Mouse (Mus musculus): Measurements from ENCODE around the gene Fam222b. TPM values are rescaled to one million over a fixed set of nuclear protein-coding genes. Genes with fewer than 3 reads are reported as not detected.
"Not testable (repeated sequence)": the region's sequence is repeated elsewhere in the genome, so short reads cannot be mapped to it uniquely, and the experiment has no call there.

Fam222b gene
- 9.5 and 11.5 TPM in 2 replicates for polyA plus RNA-seq (2015; fragmentation: Nextera tagmentation; extraction: Ambion mirVana)

GRCm38 (mm10) chr11:78094504-78095143 lies at the start of gene Fam222b:
Fam222b (plus strand) TSS chr11:78094660.
- under 1% methylated on average over 38 of the region's 38 CpGs for WGBS
- H3K27me3 ChIP-seq (ENCODE audit: control insufficient read depth, insufficient read depth, low read length), result no peaks in the 10 kb centered on the region
- peak within 1 kb of the TSS; percentile 84 for H3K9ac ChIP-seq (ENCODE audit: low read length)
- peak within 1 kb of the TSS; percentile 46; the same call in 1 of the 2 replicates for H3K27ac ChIP-seq (ENCODE audit: low read length)
- no peaks in the 10 kb centered on the region for H3K36me3 ChIP-seq (ENCODE audit: control insufficient read depth, insufficient read depth, low read length)
- peaks cover 16% of the 10 kb centered on the region for H3K4me1 ChIP-seq (ENCODE audit: control insufficient read depth, insufficient read depth, low read length)
- peak; percentile 94 for ATAC-seq (ENCODE audit: insufficient read depth, low FRiP score)
- peak within 1 kb of the TSS; percentile 75 for H3K4me3 ChIP-seq (replicated peaks; ENCODE audit: low read length)
- peak within 1 kb of the TSS; percentile 79 for H3K4me2 ChIP-seq (ENCODE audit: low read depth, low read length)
- H3K9me3 ChIP-seq (replicated peaks; ENCODE audit: control insufficient read depth, low read length), result no peaks in the 10 kb centered on the region

GRCm38 (mm10) chr11:78044758-78045251 lies 49.7 kb upstream of the Fam222b start:
- H3K9ac ChIP-seq (ENCODE audit: low read length), result no peak overlapping the region
- no peaks in the 10 kb centered on the region for H3K27me3 ChIP-seq (ENCODE audit: control insufficient read depth, insufficient read depth, low read length)
- H3K4me3 ChIP-seq (replicated peaks; ENCODE audit: low read length), result no peak overlapping the region
- no peak for ATAC-seq (ENCODE audit: insufficient read depth, low FRiP score)
- H3K4me2 ChIP-seq (ENCODE audit: low read depth, low read length), result no peak overlapping the region
- no peaks in the 10 kb centered on the region for H3K4me1 ChIP-seq (ENCODE audit: control insufficient read depth, insufficient read depth, low read length)
- 64% methylated on average over 5 of the region's 5 CpGs for WGBS
- peak overlapping the region; percentile 1; the same call in 1 of the 2 replicates for H3K27ac ChIP-seq (ENCODE audit: low read length)
- H3K9me3 ChIP-seq (replicated peaks; ENCODE audit: control insufficient read depth, low read length), result no peaks in the 10 kb centered on the region
- no peaks in the 10 kb centered on the region for H3K36me3 ChIP-seq (ENCODE audit: control insufficient read depth, insufficient read depth, low read length)

GRCm38 (mm10) chr11:78048637-78049036 lies 45.8 kb upstream of the Fam222b start:
- not testable (repeated sequence) for H3K4me2 ChIP-seq (ENCODE audit: low read depth, low read length); H3K4me3 ChIP-seq (replicated peaks; ENCODE audit: low read length); H3K9me3 ChIP-seq (replicated peaks; ENCODE audit: control insufficient read depth, low read length); H3K27ac ChIP-seq (ENCODE audit: low read length); H3K36me3 ChIP-seq (ENCODE audit: control insufficient read depth, insufficient read depth, low read length); ATAC-seq (ENCODE audit: insufficient read depth, low FRiP score); H3K9ac ChIP-seq (ENCODE audit: low read length); H3K27me3 ChIP-seq (ENCODE audit: control insufficient read depth, insufficient read depth, low read length); H3K4me1 ChIP-seq (ENCODE audit: control insufficient read depth, insufficient read depth, low read length)
- WGBS, result 94% methylated on average over 2 of the region's 4 CpGs

GRCm38 (mm10) chr11:78053078-78053477 lies 41.4 kb upstream of the Fam222b start:
- no peaks in the 10 kb centered on the region; the same call in 1 of the 2 replicates for H3K36me3 ChIP-seq (ENCODE audit: control insufficient read depth, insufficient read depth, low read length)
- H3K9ac ChIP-seq (ENCODE audit: low read length), result no peak overlapping the region
- H3K9me3 ChIP-seq (replicated peaks; ENCODE audit: control insufficient read depth, low read length), result no peaks in the 10 kb centered on the region
- no peaks in the 10 kb centered on the region for H3K27me3 ChIP-seq (ENCODE audit: control insufficient read depth, insufficient read depth, low read length)
- ATAC-seq (ENCODE audit: insufficient read depth, low FRiP score), result no peak
- no peak overlapping the region for H3K4me3 ChIP-seq (replicated peaks; ENCODE audit: low read length)
- no peaks in the 10 kb centered on the region for H3K4me1 ChIP-seq (ENCODE audit: control insufficient read depth, insufficient read depth, low read length)
- WGBS, result 76% methylated on average over 8 of the region's 8 CpGs
- no peak overlapping the region for H3K4me2 ChIP-seq (ENCODE audit: low read depth, low read length)
- H3K27ac ChIP-seq (ENCODE audit: low read length), result no peak overlapping the region

GRCm38 (mm10) chr11:78056946-78057345 lies 37.5 kb upstream of the Fam222b start:
- no peak for ATAC-seq (ENCODE audit: insufficient read depth, low FRiP score)
- Histone ChIP-seq H3K9me3 (replicated peaks; ENCODE audit: control insufficient read depth, low read length) (no peaks in the 10 kb centered on the region), H3K4me1 (ENCODE audit: control insufficient read depth, insufficient read depth, low read length) (no peaks in the 10 kb centered on the region), H3K27me3 (ENCODE audit: control insufficient read depth, insufficient read depth, low read length) (no peaks in the 10 kb centered on the region), H3K27ac (ENCODE audit: low read length) (no peak overlapping the region), H3K9ac (ENCODE audit: low read length) (no peak overlapping the region), H3K4me2 (ENCODE audit: low read depth, low read length) (no peak overlapping the region), H3K36me3 (ENCODE audit: control insufficient read depth, insufficient read depth, low read length) (no peaks in the 10 kb centered on the region; the same call in 1 of the 2 replicates), H3K4me3 (replicated peaks; ENCODE audit: low read length) (no peak overlapping the region)
- 84% methylated on average over 8 of the region's 8 CpGs for WGBS

GRCm38 (mm10) chr11:78059833-78060757 lies 34.4 kb upstream of the Fam222b start:
- no peaks in the 10 kb centered on the region for H3K27me3 ChIP-seq (ENCODE audit: control insufficient read depth, insufficient read depth, low read length)
- no peaks in the 10 kb centered on the region; the same call in 1 of the 2 replicates for H3K36me3 ChIP-seq (ENCODE audit: control insufficient read depth, insufficient read depth, low read length)
- H3K4me1 ChIP-seq (ENCODE audit: control insufficient read depth, insufficient read depth, low read length), result no peaks in the 10 kb centered on the region
- peak; percentile 76; the same call in 1 of the 2 replicates for ATAC-seq (ENCODE audit: insufficient read depth, low FRiP score)
- no peak overlapping the region for H3K27ac ChIP-seq (ENCODE audit: low read length)
- no peak overlapping the region for H3K9ac ChIP-seq (ENCODE audit: low read length)
- no peak overlapping the region for H3K4me3 ChIP-seq (replicated peaks; ENCODE audit: low read length)
- 56% methylated on average over 9 of the region's 9 CpGs for WGBS
- H3K9me3 ChIP-seq (replicated peaks; ENCODE audit: control insufficient read depth, low read length), result no peaks in the 10 kb centered on the region
- no peak overlapping the region for H3K4me2 ChIP-seq (ENCODE audit: low read depth, low read length)

GRCm38 (mm10) chr11:78062563-78062962 lies 31.9 kb upstream of the Fam222b start:
- H3K27ac ChIP-seq (ENCODE audit: low read length), result no peak overlapping the region
- no peaks in the 10 kb centered on the region for H3K9me3 ChIP-seq (replicated peaks; ENCODE audit: control insufficient read depth, low read length)
- H3K4me3 ChIP-seq (replicated peaks; ENCODE audit: low read length), result no peak overlapping the region
- H3K9ac ChIP-seq (ENCODE audit: low read length), result no peak overlapping the region
- H3K27me3 ChIP-seq (ENCODE audit: control insufficient read depth, insufficient read depth, low read length), result no peaks in the 10 kb centered on the region
- H3K4me2 ChIP-seq (ENCODE audit: low read depth, low read length), result no peak overlapping the region
- H3K4me1 ChIP-seq (ENCODE audit: control insufficient read depth, insufficient read depth, low read length), result no peaks in the 10 kb centered on the region
- no peaks in the 10 kb centered on the region for H3K36me3 ChIP-seq (ENCODE audit: control insufficient read depth, insufficient read depth, low read length)
- ATAC-seq (ENCODE audit: insufficient read depth, low FRiP score), result no peak
- 74% methylated on average over 1 of the region's 1 CpGs for WGBS

GRCm38 (mm10) chr11:78065906-78066305 lies 28.6 kb upstream of the Fam222b start:
- H3K36me3 ChIP-seq (ENCODE audit: control insufficient read depth, insufficient read depth, low read length), result no peaks in the 10 kb centered on the region
- H3K27me3 ChIP-seq (ENCODE audit: control insufficient read depth, insufficient read depth, low read length), result no peaks in the 10 kb centered on the region
- H3K4me3 ChIP-seq (replicated peaks; ENCODE audit: low read length), result no peak overlapping the region
- H3K4me2 ChIP-seq (ENCODE audit: low read depth, low read length), result no peak overlapping the region
- no peak overlapping the region for H3K27ac ChIP-seq (ENCODE audit: low read length)
- peak; percentile 63; the same call in 1 of the 2 replicates for ATAC-seq (ENCODE audit: insufficient read depth, low FRiP score)
- 40% methylated on average over 2 of the region's 2 CpGs for WGBS
- H3K9ac ChIP-seq (ENCODE audit: low read length), result no peak overlapping the region
- no peaks in the 10 kb centered on the region for H3K4me1 ChIP-seq (ENCODE audit: control insufficient read depth, insufficient read depth, low read length)
- no peaks in the 10 kb centered on the region for H3K9me3 ChIP-seq (replicated peaks; ENCODE audit: control insufficient read depth, low read length)

- WGBS, result 68% methylated on average over 2 of the region's 2 CpGs
Observed at GRCm38 (mm10) chr11:78066641-78067040, 27.8 kb upstream of the Fam222b start.

More at GRCm38 (mm10) chr11:78066641-78067040, 27.8 kb upstream of the Fam222b start:
- H3K4me3 ChIP-seq (replicated peaks; ENCODE audit: low read length), result no peak overlapping the region
- no peak overlapping the region for H3K27ac ChIP-seq (ENCODE audit: low read length)
- H3K27me3 ChIP-seq (ENCODE audit: control insufficient read depth, insufficient read depth, low read length), result no peaks in the 10 kb centered on the region
- H3K4me1 ChIP-seq (ENCODE audit: control insufficient read depth, insufficient read depth, low read length), result no peaks in the 10 kb centered on the region
- no peak overlapping the region for H3K4me2 ChIP-seq (ENCODE audit: low read depth, low read length)
- H3K36me3 ChIP-seq (ENCODE audit: control insufficient read depth, insufficient read depth, low read length), result no peaks in the 10 kb centered on the region
- ATAC-seq (ENCODE audit: insufficient read depth, low FRiP score), result no peak
- no peak overlapping the region for H3K9ac ChIP-seq (ENCODE audit: low read length)
- no peaks in the 10 kb centered on the region for H3K9me3 ChIP-seq (replicated peaks; ENCODE audit: control insufficient read depth, low read length)
